Mouse (Mus musculus): ENCODE measurements around the gene Rc3h2.

GRCm38 (mm10) chr2:37466266-37466665, 43.6 kb upstream of the Rc3h2 start:
- TF ChIP-seq CTCF (IDR thresholded peaks at IDR 0.05; ENCODE audit: low read depth) (no peak), EP300 (IDR thresholded peaks at IDR 0.05; ENCODE audit: low read depth) (0 out of 2 replicates have a peak, but pooled peaks have one; percentile 8)

All from liver, postnatal 0 days (tissue).